In the genomic region with DNA sequence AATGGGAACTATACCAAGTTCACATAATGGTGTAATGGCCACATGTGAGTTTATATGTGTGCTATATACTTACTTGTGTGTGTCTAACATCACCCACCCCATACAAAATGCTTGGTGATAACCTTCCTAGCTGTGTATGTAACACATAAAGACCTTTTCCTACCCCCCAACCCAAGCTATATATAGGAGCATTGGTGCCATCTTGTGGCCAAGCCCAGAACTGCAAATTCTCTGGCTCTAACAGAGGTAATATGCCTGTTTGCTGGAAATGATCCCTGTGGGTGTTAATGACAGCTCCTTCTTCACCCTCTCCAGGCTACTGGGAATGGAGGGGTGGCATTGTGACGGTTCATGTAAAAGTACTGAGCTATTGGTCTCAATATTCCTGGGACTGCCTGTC, we compare ENCODE assay signal across 8 mouse cellular contexts. TPM values are rescaled to one million over a fixed set of nuclear protein-coding genes. Genes with fewer than 3 reads are reported as not detected.
DNase-seq lines count a peak whose midpoint lies in the region; ATAC-seq lines count a peak whose summit lies in the region.

No protein-coding gene starts in this region.

- intact Hi-C loops in left cerebral cortex, postnatal 4 days (cut with DNase I): loop anchor here (1.0 to 10.0 kb wide), 3 partner anchors 128 to 723 kb away; no protein-coding TSS in a partner anchor

- H3K27ac ChIP-seq in kidney, embryonic 15.5 days: no peak overlapping the region
- H3K27ac ChIP-seq in intestine, embryonic 14.5 days (ENCODE audit: low read depth): no peak overlapping the region
- no peak overlapping the region for H3K27ac ChIP-seq in midbrain, embryonic 16.5 days (ENCODE audit: low read length)

- DNase-seq in kidney, adult 11 months: peak; percentile 60
- DNase-seq in cerebellum, adult 9-11 months: peak; percentile 78
- peak; percentile 88 to 92 for DNase-seq in frontal cortex, postnatal 36 days (ENCODE audit: low spot score in 2 of 2)
- DNase-seq in intestine, embryonic 14.5 days (ENCODE audit: low spot score): peak; percentile 96
- peak; percentile 90 for DNase-seq in left cerebral cortex, postnatal 4 days
- peak; percentile 48 to 67 for DNase-seq in spleen, postnatal 14 days (ENCODE audit: low spot score in 2 of 2)

- no peaks in the 10 kb centered on the region for H3K9me3 ChIP-seq in kidney, embryonic 15.5 days (replicated peaks)
- no peaks in the 10 kb centered on the region for H3K9me3 ChIP-seq in intestine, embryonic 14.5 days (ENCODE audit: control insufficient read depth, low read length)
- no peaks in the 10 kb centered on the region for H3K9me3 ChIP-seq in midbrain, embryonic 16.5 days (replicated peaks; ENCODE audit: control insufficient read depth, low read length, poor library complexity, severe bottlenecking)

- no peak; the same call in 1 of the 2 replicates for ATAC-seq in kidney, embryonic 15.5 days (replicated peaks; ENCODE audit: low FRiP score)
- ATAC-seq in intestine, embryonic 14.5 days (replicated peaks; ENCODE audit: low FRiP score, low TSS enrichment, low read depth): no peak
- peak; percentile 57 for ATAC-seq in midbrain, embryonic 16.5 days

- H3K4me2 ChIP-seq in kidney, embryonic 15.5 days: no peak overlapping the region
- H3K4me2 ChIP-seq in intestine, embryonic 14.5 days (ENCODE audit: low read length): no peak overlapping the region
- H3K4me2 ChIP-seq in midbrain, embryonic 16.5 days (ENCODE audit: low read length): no peak overlapping the region

- H3K27me3 ChIP-seq in kidney, embryonic 15.5 days: no peaks in the 10 kb centered on the region
- H3K27me3 ChIP-seq in intestine, embryonic 14.5 days (replicated peaks; ENCODE audit: control insufficient read depth, insufficient read depth, low read length): no peaks in the 10 kb centered on the region
- H3K27me3 ChIP-seq in midbrain, embryonic 16.5 days (ENCODE audit: control insufficient read depth, insufficient read depth, low read depth, low read length): no peaks in the 10 kb centered on the region

- H3K36me3 ChIP-seq in kidney, embryonic 15.5 days: peaks cover 6% of the 10 kb centered on the region; the same call in 1 of the 2 replicates
- peaks cover 3% of the 10 kb centered on the region; the same call in 1 of the 2 replicates for H3K36me3 ChIP-seq in intestine, embryonic 14.5 days (ENCODE audit: control insufficient read depth, insufficient read depth, low read length)
- no peaks in the 10 kb centered on the region for H3K36me3 ChIP-seq in midbrain, embryonic 16.5 days (ENCODE audit: control insufficient read depth, insufficient read depth, low read length)

- 4% methylated on average over 1 of the region's 1 CpGs for WGBS in kidney, embryonic 15.5 days
- 0% methylated on average over 1 of the region's 1 CpGs for WGBS in intestine, embryonic 14.5 days
- 0% methylated on average over 1 of the region's 1 CpGs for WGBS in midbrain, embryonic 16.5 days

- no peak overlapping the region for H3K9ac ChIP-seq in kidney, embryonic 15.5 days
- no peak overlapping the region for H3K9ac ChIP-seq in intestine, embryonic 14.5 days (ENCODE audit: low read length)
- no peak overlapping the region for H3K9ac ChIP-seq in midbrain, embryonic 16.5 days (ENCODE audit: low read depth, low read length)

- no peak overlapping the region for H3K4me3 ChIP-seq in kidney, embryonic 15.5 days (replicated peaks)
- H3K4me3 ChIP-seq in intestine, embryonic 14.5 days (ENCODE audit: low read depth, low read length): no peak overlapping the region
- no peak overlapping the region for H3K4me3 ChIP-seq in midbrain, embryonic 16.5 days (ENCODE audit: low read depth, low read length)

- no peaks in the 10 kb centered on the region for H3K4me1 ChIP-seq in kidney, embryonic 15.5 days
- no peaks in the 10 kb centered on the region for H3K4me1 ChIP-seq in intestine, embryonic 14.5 days (replicated peaks; ENCODE audit: control insufficient read depth, insufficient read depth, low read length)
- H3K4me1 ChIP-seq in midbrain, embryonic 16.5 days (ENCODE audit: control insufficient read depth, insufficient read depth, low read length): no peaks in the 10 kb centered on the region

RNA-seq across cellular contexts. Expression of gene Lrtm2, which starts 17.7 kb away (rescaled TPM):
- 0.14 and 0.26 TPM in 2 replicates for polyA plus RNA-seq in kidney, embryonic 15.5 days (2015; fragmentation: Nextera tagmentation; extraction: Ambion mirVana)
- polyA plus RNA-seq in intestine, embryonic 14.5 days (2014; fragmentation: Nextera tagmentation; extraction: Ambion mirVana): 0.48 and 0.69 TPM in 2 replicates
- 10 to 100 TPM; 21.5 to 22.5 TPM for total RNA-seq in left cerebral cortex, postnatal 4 days (2021)
- 13.0 and 16.9 TPM in 2 replicates for polyA plus RNA-seq in midbrain, embryonic 16.5 days (2015; fragmentation: Nextera tagmentation; extraction: Ambion mirVana)
